Mouse (Mus musculus) urinary bladder, postnatal 25 days (tissue): ENCODE measurements around the gene Dsel.

Source experiments
- DNase-seq: peaks from one replicate; pipeline ENCODE4 v3.0.0; 2022; ENCODE audit warnings: low spot score

Dsel gene

GRCm38 (mm10) chr1:111864779-111865165 is at the start of gene Dsel:
Gene Dsel (minus strand): TSS chr1:111864918.
- DNase-seq: peak; percentile 94

GRCm38 (mm10) chr1:111911424-111911823 is 46.7 kb upstream of the Dsel start:
- no peak for DNase-seq

GRCm38 (mm10) chr1:111883336-111883735 is 18.6 kb upstream of the Dsel start:
- DNase-seq: no peak

- no peak for DNase-seq
These were observed 11.1 kb upstream of the Dsel start for GRCm38 (mm10) chr1:111875784-111876183.

- DNase-seq: no peak
These were observed 8.5 kb upstream of the Dsel start for GRCm38 (mm10) chr1:111873196-111873595.

GRCm38 (mm10) chr1:111865467-111865866 is 749 bp upstream of the Dsel start:
- DNase-seq: no peak

- peak; percentile 61 for DNase-seq
These were observed 497 bp downstream of the Dsel start for GRCm38 (mm10) chr1:111864063-111864778.

GRCm38 (mm10) chr1:111857852-111858251 is 6.9 kb downstream of the Dsel start:
- DNase-seq: no peak

GRCm38 (mm10) chr1:111852439-111852838 is 12.3 kb downstream of the Dsel start:
- no peak for DNase-seq

GRCm38 (mm10) chr1:111833583-111834225 is 31.0 kb downstream of the Dsel start:
- DNase-seq: no peak
